Mouse (Mus musculus): ENCODE data around the gene Wdfy2. TPM values are rescaled to one million over a fixed set of nuclear protein-coding genes. Genes with fewer than 3 reads are reported as not detected.

Wdfy2 gene
- total RNA-seq (2021) (1 to 10 TPM; 6.5 to 6.7 TPM), polyA plus RNA-seq (2012; rRNA removed) (5.0 and 8.0 TPM in 2 replicates)
- long read RNA-seq, full-length matches to known transcripts: 2 of 4 reads
- long read RNA-seq, partial matches to known transcripts: 0 of 4 reads
- long read RNA-seq, other reads (novel, unspliced or antisense): 2 of 4 reads

DNA sequence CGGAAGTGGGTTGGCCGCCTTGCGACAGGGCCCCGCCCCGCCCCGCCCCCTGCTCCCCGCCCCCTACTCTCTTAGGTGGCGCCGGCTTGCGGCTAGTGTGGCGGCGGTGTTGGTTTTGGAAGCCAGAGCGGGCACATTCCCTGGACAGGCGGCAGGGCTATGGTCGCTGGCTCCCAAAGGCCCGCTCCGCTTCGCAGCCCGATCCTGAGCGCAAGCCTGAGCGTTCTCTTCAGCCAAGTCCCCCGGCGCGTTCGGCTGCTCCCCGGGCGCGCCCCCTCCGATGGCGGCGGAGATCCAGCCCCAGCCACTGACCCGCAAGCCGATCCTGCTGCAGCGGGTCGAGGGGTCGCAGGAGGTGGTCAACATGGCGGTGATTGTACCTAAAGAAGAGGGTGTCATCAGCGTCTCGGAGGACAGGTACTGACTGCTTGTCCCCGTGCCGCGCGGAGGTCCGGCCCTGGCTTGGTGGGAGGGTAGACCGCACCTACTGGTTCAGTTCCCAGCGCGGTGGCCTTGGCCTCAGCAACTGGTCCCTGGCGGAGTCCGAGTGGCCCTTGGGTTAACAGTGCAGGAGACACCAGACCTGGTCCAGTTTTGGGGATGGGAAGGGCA, at the start of gene Wdfy2:
Wdfy2 (plus strand) TSS at position 38 of the 612 bp plus-strand sequence.
- no peak for DNase-seq
- under 1% methylated on average over 46 of the region's 49 CpGs for WGBS
- TF ChIP-seq CTCF (IDR thresholded peaks at IDR 0.05): no peak
- TF ChIP-seq POLR2A (IDR thresholded peaks at IDR 0.05; ENCODE audit: insufficient read depth, low read depth, low read length): peak; percentile 39; the same call in 1 of the 2 replicates
- H3K36me3 ChIP-seq (ENCODE audit: control insufficient read depth, insufficient read depth, low read length): peaks cover 2% of the 10 kb centered on the region; the same call in 1 of the 2 replicates
- H3K27ac ChIP-seq: peak within 1 kb of the TSS; percentile 88
- H3K27me3 ChIP-seq (ENCODE audit: control insufficient read depth, insufficient read depth, low read length): no peaks in the 10 kb centered on the region
- H3K4me1 ChIP-seq (ENCODE audit: control insufficient read depth, insufficient read depth, low read length): peaks cover 2% of the 10 kb centered on the region
- peaks cover 7% of the 10 kb centered on the region for H3K79me2 ChIP-seq (replicated peaks; ENCODE audit: control insufficient read depth, insufficient read depth, low read length)
- peak within 1 kb of the TSS; percentile 68 for H3K4me3 ChIP-seq
- peak within 1 kb of the TSS; percentile 86 for H3K9ac ChIP-seq (ENCODE audit: low read depth, low read length)
- intact Hi-C loops (cut with DNase I): loop anchor here (1.0 to 5.0 kb wide), 6 partner anchors 41 to 705 kb away; partner anchors contain the start of gene Ints6

DNA sequence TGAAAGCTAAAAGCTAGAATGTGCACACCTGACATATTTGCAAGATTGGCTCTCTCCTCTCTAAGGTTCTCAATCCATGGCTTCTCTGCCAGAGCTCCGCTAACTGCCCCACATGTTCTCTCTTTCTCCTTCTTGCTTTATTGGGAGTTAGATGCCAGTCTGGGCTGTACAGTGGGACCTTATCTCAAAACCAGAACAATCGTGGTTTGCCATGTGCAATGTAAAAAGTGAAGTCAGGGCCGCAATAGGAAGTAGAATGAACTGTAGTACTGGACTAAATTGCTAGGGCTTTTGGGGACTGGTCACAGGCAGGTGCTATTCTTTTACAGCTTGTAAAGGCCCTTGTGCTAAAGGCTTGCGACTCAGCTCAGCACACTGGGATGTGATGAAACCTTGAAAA, 48.2 kb upstream of the Wdfy2 start:
- Histone ChIP-seq H3K36me3 (ENCODE audit: control insufficient read depth, insufficient read depth, low read length) (no peaks in the 10 kb centered on the region), H3K27ac (no peak overlapping the region), H3K27me3 (ENCODE audit: control insufficient read depth, insufficient read depth, low read length) (no peaks in the 10 kb centered on the region), H3K4me3 (no peak overlapping the region), H3K9ac (ENCODE audit: low read depth, low read length) (no peak overlapping the region), H3K79me2 (replicated peaks; ENCODE audit: control insufficient read depth, insufficient read depth, low read length) (no peaks in the 10 kb centered on the region), H3K4me1 (ENCODE audit: control insufficient read depth, insufficient read depth, low read length) (no peaks in the 10 kb centered on the region)
- WGBS: 69% methylated on average over 4 of the region's 4 CpGs
- intact Hi-C loops (cut with DNase I): no loop called here
- no peak for DNase-seq
- no peak for TF ChIP-seq POLR2A (IDR thresholded peaks at IDR 0.05; ENCODE audit: insufficient read depth, low read depth, low read length)
- no peak for TF ChIP-seq CTCF (IDR thresholded peaks at IDR 0.05)
- no peak for TF ChIP-seq EP300 (IDR thresholded peaks at IDR 0.05; ENCODE audit: insufficient read depth, low read depth, low read length)

DNA sequence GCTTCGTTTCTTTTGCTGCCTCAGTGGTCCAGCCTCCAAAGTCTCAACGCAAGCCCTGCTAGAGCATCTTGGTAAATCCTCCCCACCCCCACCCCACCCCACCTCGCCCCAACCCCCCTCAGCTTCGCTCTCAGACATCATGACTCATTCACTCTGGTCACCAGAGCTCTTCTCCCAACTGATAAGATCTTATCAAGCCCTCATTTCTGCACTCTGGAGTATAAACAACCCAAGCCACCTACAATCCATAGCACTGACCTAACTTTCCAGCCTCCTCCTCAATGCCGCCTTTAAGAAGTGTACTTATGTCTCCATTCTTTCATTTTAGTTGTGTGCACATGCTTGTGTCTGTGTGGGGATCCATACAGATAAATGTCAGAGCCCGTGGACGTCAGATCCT, 41.8 kb upstream of the Wdfy2 start:
- Histone ChIP-seq H3K9ac (ENCODE audit: low read depth, low read length) (no peak overlapping the region), H3K36me3 (ENCODE audit: control insufficient read depth, insufficient read depth, low read length) (no peaks in the 10 kb centered on the region; the same call in 1 of the 2 replicates), H3K27me3 (ENCODE audit: control insufficient read depth, insufficient read depth, low read length) (no peaks in the 10 kb centered on the region), H3K27ac (no peak overlapping the region), H3K79me2 (replicated peaks; ENCODE audit: control insufficient read depth, insufficient read depth, low read length) (no peaks in the 10 kb centered on the region), H3K4me1 (ENCODE audit: control insufficient read depth, insufficient read depth, low read length) (no peaks in the 10 kb centered on the region; the same call in 1 of the 2 replicates), H3K4me3 (no peak overlapping the region)
- 72% methylated on average over 7 of the region's 7 CpGs for WGBS
- TF ChIP-seq POLR2A (IDR thresholded peaks at IDR 0.05; ENCODE audit: insufficient read depth, low read depth, low read length) (no peak), EP300 (IDR thresholded peaks at IDR 0.05; ENCODE audit: insufficient read depth, low read depth, low read length) (no peak), CTCF (IDR thresholded peaks at IDR 0.05) (no peak)
- intact Hi-C loops (cut with DNase I): no loop called here
- no peak for DNase-seq

DNA sequence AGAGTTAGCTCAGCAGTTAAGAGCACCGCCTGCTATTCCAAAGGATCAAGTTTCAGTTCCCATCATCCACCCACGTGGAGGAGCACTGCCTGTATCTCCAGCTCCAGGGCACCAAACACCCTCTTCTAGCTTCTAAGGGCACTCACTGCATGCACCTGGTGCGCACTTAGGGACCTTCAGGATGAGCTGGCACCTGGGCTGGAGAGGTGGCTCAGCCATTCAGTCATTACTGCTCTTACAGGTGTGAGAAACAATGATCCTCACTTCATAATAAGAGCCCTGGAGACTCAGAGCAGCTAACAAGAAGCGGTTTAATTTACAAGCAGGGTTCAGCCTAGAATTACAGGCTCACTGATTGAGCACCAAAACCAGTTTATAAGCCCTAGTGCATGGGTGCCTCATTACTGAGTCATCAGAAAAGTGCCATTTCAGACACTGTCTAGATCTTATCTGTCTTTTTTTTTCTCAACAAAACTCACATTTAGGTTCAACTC, 38.8 kb upstream of the Wdfy2 start:
- Histone ChIP-seq H3K79me2 (replicated peaks; ENCODE audit: control insufficient read depth, insufficient read depth, low read length) (no peaks in the 10 kb centered on the region), H3K27ac (no peak overlapping the region), H3K4me1 (ENCODE audit: control insufficient read depth, insufficient read depth, low read length) (no peaks in the 10 kb centered on the region; the same call in 1 of the 2 replicates), H3K36me3 (ENCODE audit: control insufficient read depth, insufficient read depth, low read length) (no peaks in the 10 kb centered on the region; the same call in 1 of the 2 replicates), H3K9ac (ENCODE audit: low read depth, low read length) (no peak overlapping the region), H3K4me3 (no peak overlapping the region), H3K27me3 (ENCODE audit: control insufficient read depth, insufficient read depth, low read length) (no peaks in the 10 kb centered on the region)
- 21% methylated on average over 4 of the region's 4 CpGs for WGBS
- no peak for TF ChIP-seq EP300 (IDR thresholded peaks at IDR 0.05; ENCODE audit: insufficient read depth, low read depth, low read length)
- TF ChIP-seq CTCF (IDR thresholded peaks at IDR 0.05): no peak
- TF ChIP-seq POLR2A (IDR thresholded peaks at IDR 0.05; ENCODE audit: insufficient read depth, low read depth, low read length): no peak
- DNase-seq: no peak
- intact Hi-C loops (cut with DNase I): no loop called here

DNA sequence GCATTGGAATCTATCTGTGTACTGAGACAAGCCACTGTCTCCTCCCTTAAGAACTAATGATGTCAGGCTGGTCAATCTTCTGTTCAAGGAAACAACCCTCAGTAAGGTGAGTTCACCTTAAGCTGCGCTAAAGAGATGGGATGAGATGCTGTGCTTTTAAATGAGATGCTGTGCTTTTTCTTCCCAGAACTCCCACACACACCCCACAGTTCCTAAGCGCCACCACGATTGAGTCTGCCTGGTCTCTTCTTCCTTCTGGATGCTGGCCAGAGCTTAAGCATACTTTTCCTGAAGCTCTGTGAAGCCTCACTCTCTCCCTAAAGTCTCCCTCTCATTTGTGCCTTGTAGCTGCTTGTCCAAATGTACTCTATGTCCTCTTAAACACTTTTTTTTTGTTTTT, 36.7 kb upstream of the Wdfy2 start:
- TF ChIP-seq EP300 (IDR thresholded peaks at IDR 0.05; ENCODE audit: insufficient read depth, low read depth, low read length) (no peak), POLR2A (IDR thresholded peaks at IDR 0.05; ENCODE audit: insufficient read depth, low read depth, low read length) (no peak), CTCF (IDR thresholded peaks at IDR 0.05) (no peak)

GRCm38 (mm10) chr14:62803204-62803603, 34.3 kb upstream of the Wdfy2 start:
- no peaks in the 10 kb centered on the region; the same call in 1 of the 2 replicates for H3K4me1 ChIP-seq (ENCODE audit: control insufficient read depth, insufficient read depth, low read length)
- H3K79me2 ChIP-seq (replicated peaks; ENCODE audit: control insufficient read depth, insufficient read depth, low read length): no peaks in the 10 kb centered on the region
- WGBS: 87% methylated on average over 5 of the region's 5 CpGs
- intact Hi-C loops (cut with DNase I): no loop called here
- no peaks in the 10 kb centered on the region for H3K27me3 ChIP-seq (ENCODE audit: control insufficient read depth, insufficient read depth, low read length)
- DNase-seq: no peak
- no peaks in the 10 kb centered on the region; the same call in 1 of the 2 replicates for H3K36me3 ChIP-seq (ENCODE audit: control insufficient read depth, insufficient read depth, low read length)
- no peak overlapping the region for H3K9ac ChIP-seq (ENCODE audit: low read depth, low read length)
- no peak for TF ChIP-seq CTCF (IDR thresholded peaks at IDR 0.05)
- no peak overlapping the region for H3K4me3 ChIP-seq
- no peak overlapping the region for H3K27ac ChIP-seq

More for the DNA sequence above, 36.7 kb upstream of the Wdfy2 start:
- Histone ChIP-seq H3K27me3 (ENCODE audit: control insufficient read depth, insufficient read depth, low read length) (no peaks in the 10 kb centered on the region), H3K4me3 (no peak overlapping the region), H3K9ac (ENCODE audit: low read depth, low read length) (no peak overlapping the region), H3K4me1 (ENCODE audit: control insufficient read depth, insufficient read depth, low read length) (no peaks in the 10 kb centered on the region; the same call in 1 of the 2 replicates), H3K36me3 (ENCODE audit: control insufficient read depth, insufficient read depth, low read length) (no peaks in the 10 kb centered on the region; the same call in 1 of the 2 replicates), H3K79me2 (replicated peaks; ENCODE audit: control insufficient read depth, insufficient read depth, low read length) (no peaks in the 10 kb centered on the region), H3K27ac (no peak overlapping the region)
- WGBS: 58% methylated on average over 3 of the region's 3 CpGs
- no peak for DNase-seq
- intact Hi-C loops (cut with DNase I): no loop called here
